Mouse (Mus musculus): Measurements from ENCODE around the gene Slc9a3. TPM values are rescaled to one million over a fixed set of nuclear protein-coding genes. Genes with fewer than 3 reads are reported as not detected.

Slc9a3 gene
- polyA plus RNA-seq, 1 experiment from 2014 or later: not detected

DNA sequence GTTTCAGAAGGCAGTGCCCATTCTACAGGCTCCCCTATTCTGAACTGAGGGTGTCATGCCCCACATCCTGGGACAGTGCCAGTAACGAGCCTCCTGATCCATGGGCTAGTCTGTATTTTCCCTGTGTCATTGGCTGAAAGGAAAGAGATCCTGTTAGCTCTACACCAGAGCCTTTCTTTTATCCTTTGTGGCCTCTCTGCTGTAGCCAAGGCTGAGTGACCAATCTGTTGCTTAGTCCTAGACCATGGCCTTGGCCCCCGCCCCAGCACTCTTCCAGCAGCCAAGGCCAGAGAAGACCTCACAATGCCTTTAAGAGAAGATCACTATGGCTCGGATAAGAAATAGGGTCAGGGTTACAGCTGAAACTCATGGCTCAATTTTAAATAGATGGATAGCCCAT lies 97.2 kb downstream of the Slc9a3 start:
- Histone ChIP-seq H3K27ac (no peak overlapping the region), H3K36me3 (no peaks in the 10 kb centered on the region), H3K9ac (no peak overlapping the region), H3K4me3 (no peak overlapping the region), H3K27me3 (peaks cover 9% of the 10 kb centered on the region; the same call in 1 of the 2 replicates), H3K4me1 (no peaks in the 10 kb centered on the region), H3K4me2 (no peak overlapping the region), H3K9me3 (no peaks in the 10 kb centered on the region)
- WGBS: 77% methylated on average over 3 of the region's 3 CpGs
- no peak for ATAC-seq (ENCODE audit: insufficient number of reproducible peaks, insufficient read depth, low FRiP score, low TSS enrichment, low read depth)

Other genes with a start within 250 kb of the Slc9a3 start
- 42.6 and 46.0 TPM in 2 replicates for gene Trip13, start 183.7 kb upstream of the Slc9a3 start, polyA plus RNA-seq (2015; fragmentation: Nextera tagmentation; extraction: Ambion mirVana)
- 63.5 and 68.6 TPM in 2 replicates for gene Brd9, start 183.6 kb upstream of the Slc9a3 start, polyA plus RNA-seq (2015; fragmentation: Nextera tagmentation; extraction: Ambion mirVana)
- not detected in 2 replicates for gene Zdhhc11, start 157.6 kb upstream of the Slc9a3 start, polyA plus RNA-seq (2015; fragmentation: Nextera tagmentation; extraction: Ambion mirVana)
- 1.1 and 1.6 TPM in 2 replicates for gene Tppp, start 112.0 kb upstream of the Slc9a3 start, polyA plus RNA-seq (2015; fragmentation: Nextera tagmentation; extraction: Ambion mirVana)
- 12.7 and 14.6 TPM in 2 replicates for gene Cep72, start 59.2 kb upstream of the Slc9a3 start, polyA plus RNA-seq (2015; fragmentation: Nextera tagmentation; extraction: Ambion mirVana)
- 76.9 and 91.6 TPM in 2 replicates for gene Exoc3, start 87.3 kb downstream of the Slc9a3 start, polyA plus RNA-seq (2015; fragmentation: Nextera tagmentation; extraction: Ambion mirVana)
- 1.9 and 2.1 TPM in 2 replicates for gene Ahrr, start 170.9 kb downstream of the Slc9a3 start, polyA plus RNA-seq (2015; fragmentation: Nextera tagmentation; extraction: Ambion mirVana)
- 150 and 159 TPM in 2 replicates for gene Pdcd6, start 196.1 kb downstream of the Slc9a3 start, polyA plus RNA-seq (2015; fragmentation: Nextera tagmentation; extraction: Ambion mirVana)
- 238 and 291 TPM in 2 replicates for gene Sdha, start 228.8 kb downstream of the Slc9a3 start, polyA plus RNA-seq (2015; fragmentation: Nextera tagmentation; extraction: Ambion mirVana)
- gene Ccdc127, start 228.9 kb downstream of the Slc9a3 start, polyA plus RNA-seq (2015; fragmentation: Nextera tagmentation; extraction: Ambion mirVana): 68.1 and 69.4 TPM in 2 replicates
- not detected in 2 replicates for gene Lrrc14b, start 242.5 kb downstream of the Slc9a3 start, polyA plus RNA-seq (2015; fragmentation: Nextera tagmentation; extraction: Ambion mirVana)